Mouse (Mus musculus) stomach, embryonic 14.5 days (tissue): Measurements from ENCODE around the gene Col9a1. TPM values are rescaled to one million over a fixed set of nuclear protein-coding genes. Genes with fewer than 3 reads are reported as not detected.
A peak's percentile ranks its signal among the peaks of the same experiment; 100 is the strongest.

Experiments
- ATAC-seq: fragments of 200-750 bp; cut with Nextera tagmentation; 2 replicates; pipeline ENCODE4 v1.8.0; 2017; ENCODE audit warnings: low read depth, moderate TSS enrichment; ENCODE audit not compliant: insufficient number of reproducible peaks, insufficient read depth, low FRiP score
- H3K27ac ChIP-seq: fragments of 300-500 bp; sonication (generic); 2 replicates; pipeline ENCODE4 v1.5.1; 2014; ENCODE audit warnings: mild to moderate bottlenecking, low read length, moderate library complexity, mixed read lengths
- H3K27me3 ChIP-seq: fragments of 300-500 bp; sonication (generic); 2 replicates; pipeline ENCODE4 v1.6.1; 2014; ENCODE audit warnings: low read length, control low read depth, mixed read lengths; ENCODE audit not compliant: control insufficient read depth, insufficient read depth
- H3K36me3 ChIP-seq: fragments of 300-500 bp; sonication (generic); 2 replicates; pipeline ENCODE4 v1.6.1; 2014; ENCODE audit warnings: mild to moderate bottlenecking, control low read depth, low read length, moderate library complexity, mixed read lengths; ENCODE audit not compliant: control insufficient read depth, insufficient read depth
- H3K4me1 ChIP-seq: fragments of 300-500 bp; sonication (generic); 2 replicates; pipeline ENCODE4 v1.6.1; 2014; ENCODE audit warnings: low read length, control low read depth, mixed read lengths; ENCODE audit not compliant: control insufficient read depth, insufficient read depth
- H3K4me2 ChIP-seq: fragments of 300-500 bp; sonication (generic); replicated peaks from 2 replicates; pipeline ENCODE4 v1.6.1; 2014; ENCODE audit warnings: low read depth, low read length, control low read depth
- H3K4me3 ChIP-seq: fragments of 300-500 bp; sonication (generic); 2 replicates; pipeline ENCODE4 v1.5.1; 2014; ENCODE audit warnings: low read depth, low read length, control low read depth
- H3K9ac ChIP-seq: fragments of 300-500 bp; sonication (generic); replicated peaks from 2 replicates; pipeline ENCODE4 v1.6.1; 2014; ENCODE audit warnings: low read depth, mild to moderate bottlenecking, control low read depth, low read length, moderate library complexity, mixed read lengths
- H3K9me3 ChIP-seq: fragments of 300-500 bp; sonication (generic); 2 replicates; pipeline ENCODE4 v1.6.1; 2016; ENCODE audit warnings: low read depth, low read length, control low read depth; ENCODE audit not compliant: control insufficient read depth
- WGBS: fragments of 180-500 bp; shearing (Covaris S2); extraction: QIAGEN DNeasy Blood & Tissue Kit; methylation state at CpG from one replicate; pipeline ENCODE4 v1.1.7; 2014; 5-methylcytosine and 5-hydroxymethylcytosine counted together
- polyA plus RNA-seq: library from polyadenylated mRNA; unstranded; fragments of >200 nt; fragmentation: Nextera tagmentation; extraction: Ambion mirVana; gene quantifications from 2 replicates; pipeline ENCODE4 v1.2.1, GENCODE M21; 2014

Col9a1 gene
- polyA plus RNA-seq, 1 experiment from 2014 or later, result 2.1 TPM

GRCm38 (mm10) chr1:24248294-24249104 lies 71.1 kb downstream of the Col9a1 start:
- no peak overlapping the region for H3K4me3 ChIP-seq
- no peak overlapping the region for H3K9ac ChIP-seq
- WGBS, result 59% methylated on average over 10 of the region's 10 CpGs
- no peak for ATAC-seq
- no peak overlapping the region for H3K4me2 ChIP-seq
- no peaks in the 10 kb centered on the region for H3K9me3 ChIP-seq
- no peaks in the 10 kb centered on the region for H3K27me3 ChIP-seq
- H3K36me3 ChIP-seq, result no peaks in the 10 kb centered on the region
- H3K27ac ChIP-seq, result no peak overlapping the region
- no peaks in the 10 kb centered on the region for H3K4me1 ChIP-seq

DNA sequence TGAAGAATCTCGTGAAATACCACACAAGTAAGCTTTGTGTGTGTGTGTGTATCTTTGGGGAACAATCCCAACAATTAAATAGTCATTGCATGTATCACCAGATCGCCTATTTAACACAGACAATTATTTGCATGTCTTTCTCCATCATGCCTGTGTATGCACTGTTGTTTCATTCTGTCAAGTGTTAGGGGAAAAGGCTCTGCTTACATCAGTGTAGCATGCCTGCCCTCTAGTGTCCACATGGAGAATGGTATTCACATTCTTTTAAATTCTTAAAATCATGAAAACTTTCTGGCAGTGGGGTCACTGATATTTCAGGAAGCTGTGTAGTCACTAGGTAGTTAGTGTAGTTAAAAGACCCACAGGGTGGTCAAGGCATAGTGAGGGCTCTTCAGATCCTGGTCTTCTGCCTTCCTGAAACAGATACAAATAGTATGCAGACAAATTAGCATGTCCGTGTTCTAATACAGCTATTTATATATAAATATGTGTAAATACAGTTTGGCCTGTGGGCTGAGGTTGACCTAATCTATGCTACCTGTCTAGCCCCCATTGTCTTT lies 71.8 kb downstream of the Col9a1 start:
- Histone ChIP-seq H3K4me2 (no peak overlapping the region), H3K36me3 (no peaks in the 10 kb centered on the region), H3K9me3 (no peaks in the 10 kb centered on the region), H3K27me3 (no peaks in the 10 kb centered on the region), H3K4me3 (no peak overlapping the region), H3K4me1 (no peaks in the 10 kb centered on the region), H3K27ac (no peak overlapping the region), H3K9ac (no peak overlapping the region)
- 50% methylated on average over 3 of the region's 3 CpGs for WGBS
- peak; percentile 53; the same call in 1 of the 2 replicates for ATAC-seq

- 72% methylated on average over 5 of the region's 5 CpGs for WGBS
- H3K9ac ChIP-seq, result no peak overlapping the region
- no peaks in the 10 kb centered on the region for H3K9me3 ChIP-seq
- no peaks in the 10 kb centered on the region for H3K4me1 ChIP-seq
- H3K4me2 ChIP-seq, result no peak overlapping the region
- no peak for ATAC-seq
- no peak overlapping the region for H3K27ac ChIP-seq
- H3K4me3 ChIP-seq, result no peak overlapping the region
- no peaks in the 10 kb centered on the region for H3K27me3 ChIP-seq
- H3K36me3 ChIP-seq, result no peaks in the 10 kb centered on the region
These were observed 80.6 kb downstream of the Col9a1 start for GRCm38 (mm10) chr1:24257961-24258360.

- Histone ChIP-seq H3K4me2 (no peak overlapping the region), H3K9me3 (no peaks in the 10 kb centered on the region), H3K36me3 (no peaks in the 10 kb centered on the region), H3K9ac (no peak overlapping the region), H3K27me3 (no peaks in the 10 kb centered on the region), H3K4me1 (no peaks in the 10 kb centered on the region), H3K27ac (no peak overlapping the region), H3K4me3 (no peak overlapping the region)
- WGBS, result 73% methylated on average over 6 of the region's 6 CpGs
- ATAC-seq, result no peak
These were observed 82.0 kb downstream of the Col9a1 start for GRCm38 (mm10) chr1:24259419-24259818.

DNA sequence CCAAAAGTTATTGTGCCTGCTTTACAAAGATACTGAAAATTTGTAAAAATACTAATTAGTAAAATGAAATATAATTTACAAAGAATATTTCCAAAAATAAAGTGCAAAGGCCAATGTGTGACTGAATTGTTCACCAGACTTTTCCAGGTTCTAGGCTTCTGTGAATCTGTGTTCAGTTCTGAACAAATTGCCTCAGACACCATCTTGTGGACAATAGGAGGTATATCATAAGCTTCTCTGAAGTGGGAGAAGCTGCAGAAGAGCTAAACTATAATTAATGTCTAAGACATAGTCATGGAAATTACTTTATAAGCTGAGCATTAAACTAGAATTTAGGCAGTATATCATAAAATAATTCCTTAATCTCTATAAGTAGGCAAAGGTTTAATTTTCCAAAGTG lies 83.8 kb downstream of the Col9a1 start:
- Histone ChIP-seq H3K4me1 (no peaks in the 10 kb centered on the region), H3K27ac (no peak overlapping the region), H3K27me3 (no peaks in the 10 kb centered on the region), H3K4me2 (no peak overlapping the region), H3K9ac (no peak overlapping the region), H3K9me3 (no peaks in the 10 kb centered on the region), H3K4me3 (no peak overlapping the region), H3K36me3 (no peaks in the 10 kb centered on the region)
- ATAC-seq, result no peak

DNA sequence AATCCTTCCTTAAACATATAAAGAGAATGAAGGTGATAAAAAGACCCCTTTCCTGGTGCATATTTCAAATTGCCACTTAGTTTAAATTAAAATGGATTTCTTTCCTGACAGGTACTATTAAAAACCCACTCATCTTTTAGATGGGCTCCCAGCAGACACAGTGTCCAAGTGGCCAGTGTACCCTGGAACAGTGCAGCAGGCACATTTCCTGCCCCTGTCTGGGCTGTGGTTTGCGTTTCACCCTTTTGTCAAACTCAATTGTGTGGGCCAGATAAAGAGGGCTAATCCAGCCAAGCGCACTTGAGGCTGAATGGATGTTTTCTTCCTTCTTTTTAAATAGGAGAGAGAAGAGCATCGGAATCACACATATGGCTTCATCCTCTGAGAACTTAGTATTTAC lies 89.6 kb downstream of the Col9a1 start:
- Histone ChIP-seq H3K27ac (no peak overlapping the region), H3K9ac (no peak overlapping the region), H3K4me3 (no peak overlapping the region), H3K9me3 (no peaks in the 10 kb centered on the region), H3K4me2 (no peak overlapping the region), H3K36me3 (no peaks in the 10 kb centered on the region), H3K4me1 (no peaks in the 10 kb centered on the region), H3K27me3 (no peaks in the 10 kb centered on the region)
- whole genome bisulfite sequencing, result 55% methylated on average over 3 of the region's 3 CpGs
- ATAC-seq, result no peak

DNA sequence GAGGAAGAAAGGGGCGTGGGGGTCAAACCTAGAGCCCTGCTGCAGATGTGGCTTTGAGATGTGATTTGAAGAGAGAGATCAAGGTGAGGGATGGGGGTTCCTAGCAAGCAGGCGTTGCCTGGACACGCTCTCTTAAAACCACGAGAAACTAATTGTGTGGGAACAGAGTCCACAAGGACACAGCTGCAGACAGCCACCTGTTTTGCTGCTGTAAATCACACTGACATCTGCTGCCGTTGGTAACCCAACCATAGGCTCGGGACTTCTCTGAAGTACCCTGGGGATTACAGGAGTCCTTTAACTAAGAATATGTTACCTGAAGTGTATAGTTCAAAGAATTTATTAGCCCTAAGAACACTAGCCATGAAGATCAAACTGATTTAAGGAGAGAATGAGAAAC lies 109.0 kb downstream of the Col9a1 start:
- WGBS, result 31% methylated on average over 6 of the region's 6 CpGs

DNA sequence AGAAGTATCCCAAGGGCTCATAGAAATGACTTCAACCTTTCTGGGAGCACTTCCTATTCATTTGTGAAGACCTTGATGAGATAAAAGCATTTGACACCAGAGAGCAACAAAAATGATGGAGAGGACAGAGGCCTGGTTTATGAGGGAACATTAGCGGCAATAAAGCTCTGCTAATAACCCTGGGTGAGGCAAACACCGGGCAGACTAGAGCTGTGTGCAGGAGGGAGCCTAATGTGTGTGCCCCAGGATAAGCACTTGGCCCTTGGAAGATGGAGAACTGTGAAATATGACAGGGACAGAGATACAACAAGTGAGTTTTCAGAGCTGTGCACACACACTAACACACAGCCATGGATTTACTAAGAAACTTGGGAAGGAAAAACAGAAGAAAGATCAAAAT lies 115.1 kb downstream of the Col9a1 start:
- Histone ChIP-seq H3K9me3 (no peaks in the 10 kb centered on the region), H3K4me2 (no peak overlapping the region), H3K4me3 (no peak overlapping the region), H3K36me3 (no peaks in the 10 kb centered on the region), H3K4me1 (no peaks in the 10 kb centered on the region), H3K27me3 (no peaks in the 10 kb centered on the region), H3K27ac (no peak overlapping the region), H3K9ac (no peak overlapping the region)
- ATAC-seq, result no peak
- WGBS, result 45% methylated on average over 2 of the region's 2 CpGs

More for the DNA sequence above, 109.0 kb downstream of the Col9a1 start:
- H3K27me3 ChIP-seq, result no peaks in the 10 kb centered on the region
- no peaks in the 10 kb centered on the region for H3K4me1 ChIP-seq
- no peak for ATAC-seq
- H3K27ac ChIP-seq, result no peak overlapping the region
- no peaks in the 10 kb centered on the region for H3K9me3 ChIP-seq
- H3K36me3 ChIP-seq, result no peaks in the 10 kb centered on the region
- H3K9ac ChIP-seq, result no peak overlapping the region
- no peak overlapping the region for H3K4me3 ChIP-seq
- no peak overlapping the region for H3K4me2 ChIP-seq
